Mouse (Mus musculus): ENCODE measurements at regions not wholly inside any gene's neighbourhood (a gene's known extent, or its start where the extent isn't known, plus 50 kb on each side); places are given as distances from the start of the nearest gene placed in this dataset.

GRCm38 (mm10) chr19:15495532-15495931 lies 451.6 kb downstream of the Psat1 start:
- DNase-seq: no peak
- no peaks in the 10 kb centered on the region for H3K27me3 ChIP-seq (ENCODE audit: control insufficient read depth, insufficient read depth, low read length)
- no peak overlapping the region for H3K4me3 ChIP-seq (replicated peaks; ENCODE audit: insufficient read depth, low read depth, low read length)
- 85% methylated on average over 1 of the region's 1 CpGs for WGBS
- TF ChIP-seq POLR2A (IDR thresholded peaks at IDR 0.05; ENCODE audit: borderline replicate concordance, insufficient read depth, low read length) (no peak), CTCF (IDR thresholded peaks at IDR 0.05; ENCODE audit: borderline replicate concordance, insufficient read depth, low read depth, low read length) (no peak)
- no peak overlapping the region for H3K27ac ChIP-seq (ENCODE audit: insufficient read depth, low read length)
- H3K4me1 ChIP-seq (ENCODE audit: control insufficient read depth, insufficient read depth, low read length): no peaks in the 10 kb centered on the region

DNA sequence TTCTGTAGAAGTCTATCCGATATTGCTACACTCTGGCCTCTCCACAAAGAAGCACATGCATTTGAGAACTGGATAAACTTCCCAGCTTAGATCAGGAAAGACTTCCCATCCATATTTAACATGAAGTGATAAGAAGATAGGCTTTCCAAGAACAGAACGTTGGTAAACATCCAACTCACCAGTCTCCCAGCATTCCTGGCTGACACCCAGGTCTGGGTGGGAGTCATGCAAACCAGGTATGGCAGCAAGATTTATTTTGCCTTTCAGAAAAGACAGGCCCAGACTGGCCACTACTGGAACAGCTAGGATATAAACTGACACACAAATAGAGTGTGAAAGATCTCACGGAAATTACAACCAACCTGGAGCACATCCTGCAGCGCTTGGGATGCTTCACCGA lies 459.6 kb downstream of the Psat1 start:
- TF ChIP-seq CTCF (IDR thresholded peaks at IDR 0.05; ENCODE audit: borderline replicate concordance, insufficient read depth, low read depth, low read length) (no peak), POLR2A (IDR thresholded peaks at IDR 0.05; ENCODE audit: borderline replicate concordance, insufficient read depth, low read length) (no peak)
- Histone ChIP-seq H3K27me3 (ENCODE audit: control insufficient read depth, insufficient read depth, low read length) (no peaks in the 10 kb centered on the region), H3K27ac (ENCODE audit: insufficient read depth, low read length) (no peak overlapping the region), H3K4me3 (replicated peaks; ENCODE audit: insufficient read depth, low read depth, low read length) (no peak overlapping the region), H3K4me1 (ENCODE audit: control insufficient read depth, insufficient read depth, low read length) (no peaks in the 10 kb centered on the region)
- no peak for DNase-seq
- 52% methylated on average over 5 of the region's 5 CpGs for WGBS

DNA sequence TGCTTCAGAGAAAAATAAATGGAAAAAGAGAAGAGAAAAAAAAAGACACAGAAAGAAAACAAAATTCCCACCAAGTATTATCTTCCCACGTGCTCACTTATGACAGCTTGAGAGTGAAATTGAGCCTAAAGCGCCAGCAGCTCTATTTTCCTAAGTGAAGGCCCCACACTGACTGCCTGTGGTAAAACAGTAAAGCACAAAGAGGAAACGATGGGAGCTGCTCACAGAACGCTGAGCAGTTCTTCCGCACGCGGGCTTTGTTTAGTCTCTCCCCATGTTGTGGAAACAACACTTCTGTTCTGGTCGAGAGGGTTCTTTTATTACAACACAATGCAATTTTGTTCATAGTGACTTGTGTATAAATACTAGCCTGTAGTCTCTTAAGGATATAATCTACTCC lies 465.5 kb downstream of the Psat1 start:
- no peak for DNase-seq
- no peaks in the 10 kb centered on the region for H3K27me3 ChIP-seq (ENCODE audit: control insufficient read depth, insufficient read depth, low read length)
- no peak overlapping the region for H3K27ac ChIP-seq (ENCODE audit: insufficient read depth, low read length)
- 24% methylated on average over 8 of the region's 8 CpGs for WGBS
- H3K4me1 ChIP-seq (ENCODE audit: control insufficient read depth, insufficient read depth, low read length): no peaks in the 10 kb centered on the region
- no peak overlapping the region for H3K4me3 ChIP-seq (replicated peaks; ENCODE audit: insufficient read depth, low read depth, low read length)
- no peak for TF ChIP-seq POLR2A (IDR thresholded peaks at IDR 0.05; ENCODE audit: borderline replicate concordance, insufficient read depth, low read length)
- no peak for TF ChIP-seq CTCF (IDR thresholded peaks at IDR 0.05; ENCODE audit: borderline replicate concordance, insufficient read depth, low read depth, low read length)

GRCm38 (mm10) chr19:15469541-15469940 lies 477.6 kb downstream of the Psat1 start:
- Histone ChIP-seq H3K4me1 (ENCODE audit: control insufficient read depth, insufficient read depth, low read length) (no peaks in the 10 kb centered on the region), H3K27ac (ENCODE audit: insufficient read depth, low read length) (no peak overlapping the region), H3K4me3 (replicated peaks; ENCODE audit: insufficient read depth, low read depth, low read length) (no peak overlapping the region), H3K27me3 (ENCODE audit: control insufficient read depth, insufficient read depth, low read length) (no peaks in the 10 kb centered on the region)
- DNase-seq: no peak
- WGBS: 47% methylated on average over 10 of the region's 10 CpGs
- no peak for TF ChIP-seq CTCF (IDR thresholded peaks at IDR 0.05; ENCODE audit: borderline replicate concordance, insufficient read depth, low read depth, low read length)
- TF ChIP-seq POLR2A (IDR thresholded peaks at IDR 0.05; ENCODE audit: borderline replicate concordance, insufficient read depth, low read length): no peak

DNA sequence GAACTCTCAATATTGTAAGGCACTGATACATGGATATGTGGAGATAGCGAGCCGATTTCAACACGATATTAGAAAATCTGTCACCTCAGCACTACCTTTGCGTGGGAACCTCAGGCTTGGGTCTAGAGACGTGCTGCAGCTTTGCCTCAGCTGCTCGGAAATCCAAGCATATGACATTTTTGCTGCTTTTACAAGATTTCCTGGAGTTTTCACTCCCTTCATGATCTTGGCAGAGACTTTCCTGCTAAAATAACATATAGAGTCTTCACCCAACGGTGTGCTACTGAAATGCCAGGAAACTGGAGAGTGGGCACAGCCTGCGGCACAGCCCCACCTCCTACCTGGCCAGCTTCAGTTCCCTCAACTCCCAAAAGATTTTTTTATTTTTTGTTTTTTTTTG lies 480.4 kb downstream of the Psat1 start:
- Histone ChIP-seq H3K4me3 (replicated peaks; ENCODE audit: insufficient read depth, low read depth, low read length) (no peak overlapping the region), H3K27me3 (ENCODE audit: control insufficient read depth, insufficient read depth, low read length) (no peaks in the 10 kb centered on the region), H3K4me1 (ENCODE audit: control insufficient read depth, insufficient read depth, low read length) (no peaks in the 10 kb centered on the region), H3K27ac (ENCODE audit: insufficient read depth, low read length) (no peak overlapping the region)
- 88% methylated on average over 8 of the region's 8 CpGs for WGBS
- TF ChIP-seq CTCF (IDR thresholded peaks at IDR 0.05; ENCODE audit: borderline replicate concordance, insufficient read depth, low read depth, low read length): no peak
- TF ChIP-seq POLR2A (IDR thresholded peaks at IDR 0.05; ENCODE audit: borderline replicate concordance, insufficient read depth, low read length): no peak
- DNase-seq: no peak

DNA sequence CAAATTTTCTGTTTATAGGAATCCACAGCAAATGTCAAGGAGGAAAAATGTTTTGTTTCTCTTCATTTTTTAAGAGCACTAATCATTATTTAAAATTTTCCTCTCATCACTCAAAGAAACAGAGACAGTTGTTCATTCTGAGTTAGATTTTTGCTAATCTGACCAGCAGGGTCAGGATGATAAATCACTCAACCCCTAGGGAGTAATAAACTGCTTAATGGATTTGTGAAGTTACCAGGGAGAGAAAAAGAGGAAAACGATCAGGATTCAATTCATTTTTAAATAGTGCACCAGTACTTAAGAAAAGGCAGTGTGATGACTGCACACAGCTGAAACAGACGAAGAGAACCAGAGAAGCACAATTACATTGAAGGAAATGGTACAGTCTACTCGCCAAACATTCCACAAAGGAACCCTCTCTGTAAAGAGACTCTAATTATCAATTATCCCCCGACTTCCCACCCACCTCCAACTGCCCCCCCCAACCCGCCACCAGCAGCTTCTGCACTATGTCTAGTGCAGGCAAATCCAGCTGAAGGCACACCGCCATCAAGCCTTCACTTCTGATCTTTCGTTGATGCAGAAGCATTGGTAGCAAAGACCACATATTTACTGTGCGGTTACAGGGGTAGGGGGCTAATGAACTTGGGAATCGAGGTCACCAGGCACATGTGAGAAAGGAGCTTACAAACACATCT lies 481.9 kb downstream of the Psat1 start:
- no peak for DNase-seq
- H3K27me3 ChIP-seq (ENCODE audit: control insufficient read depth, insufficient read depth, low read length): no peaks in the 10 kb centered on the region
- no peak for TF ChIP-seq POLR2A (IDR thresholded peaks at IDR 0.05; ENCODE audit: borderline replicate concordance, insufficient read depth, low read length)
- TF ChIP-seq CTCF (IDR thresholded peaks at IDR 0.05; ENCODE audit: borderline replicate concordance, insufficient read depth, low read depth, low read length): no peak
- no peak overlapping the region for H3K27ac ChIP-seq (ENCODE audit: insufficient read depth, low read length)
- 60% methylated on average over 9 of the region's 9 CpGs for WGBS
- H3K4me1 ChIP-seq (ENCODE audit: control insufficient read depth, insufficient read depth, low read length): no peaks in the 10 kb centered on the region
- H3K4me3 ChIP-seq (replicated peaks; ENCODE audit: insufficient read depth, low read depth, low read length): no peak overlapping the region

DNA sequence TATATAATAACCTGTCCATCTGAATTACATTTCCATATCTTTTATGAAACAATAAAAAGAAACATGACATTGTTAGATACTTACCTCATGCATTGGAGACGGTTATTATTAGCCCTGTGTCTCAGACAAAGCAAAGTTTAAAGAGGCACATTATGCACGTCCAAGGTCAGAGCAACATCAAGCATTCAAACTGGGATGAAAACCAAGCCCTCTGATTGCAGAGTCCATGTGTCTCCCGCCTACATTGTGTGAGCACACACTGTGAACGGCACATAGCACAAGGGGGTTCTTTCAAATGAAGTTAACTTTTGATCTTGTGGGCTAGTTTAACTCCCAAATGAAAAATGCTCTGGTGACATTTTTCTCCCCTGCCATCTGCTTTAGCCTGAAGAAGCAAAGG lies 489.3 kb downstream of the Psat1 start:
- 40% methylated on average over 4 of the region's 4 CpGs for WGBS

DNA sequence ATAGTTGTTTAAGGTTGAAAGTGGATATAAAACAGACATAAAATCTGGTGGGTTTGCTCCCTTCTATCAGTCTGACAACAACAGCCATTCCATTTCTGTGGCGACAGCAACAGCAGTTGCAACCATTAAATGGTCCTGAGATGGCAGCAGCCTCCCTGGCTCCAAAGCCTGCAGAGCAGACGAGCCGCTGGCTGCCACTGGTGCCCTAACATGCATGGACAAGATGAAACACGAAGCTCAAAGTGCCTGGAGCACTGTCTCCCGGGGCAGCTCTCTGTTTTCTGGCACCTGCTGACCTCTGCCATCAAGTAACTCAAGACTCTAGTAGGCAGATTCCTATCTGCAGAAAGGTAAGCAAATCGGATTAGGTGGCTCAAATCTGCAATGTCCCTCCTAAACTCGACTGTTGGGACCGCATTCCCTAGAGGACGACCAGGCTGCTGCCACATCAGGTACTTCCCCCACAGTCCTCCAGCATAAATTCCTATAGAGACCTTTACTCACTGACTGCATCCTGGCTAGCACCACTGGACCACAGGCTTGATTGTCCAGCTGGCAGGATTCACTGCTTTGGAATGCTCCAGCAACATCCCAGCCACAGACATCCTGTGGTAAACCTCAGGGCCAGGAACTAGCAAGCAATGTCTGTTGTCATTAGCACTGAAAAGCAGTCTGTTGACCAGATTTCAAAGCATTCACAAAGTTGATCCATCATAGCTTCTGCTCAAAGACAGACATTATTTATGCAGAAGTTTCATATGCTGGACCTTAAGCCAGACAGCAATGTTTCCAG lies 490.0 kb downstream of the Psat1 start:
- Histone ChIP-seq H3K27ac (ENCODE audit: insufficient read depth, low read length) (no peak overlapping the region), H3K27me3 (ENCODE audit: control insufficient read depth, insufficient read depth, low read length) (no peaks in the 10 kb centered on the region), H3K4me3 (replicated peaks; ENCODE audit: insufficient read depth, low read depth, low read length) (no peak overlapping the region), H3K4me1 (ENCODE audit: control insufficient read depth, insufficient read depth, low read length) (no peaks in the 10 kb centered on the region)
- DNase-seq: no peak
- TF ChIP-seq POLR2A (IDR thresholded peaks at IDR 0.05; ENCODE audit: borderline replicate concordance, insufficient read depth, low read length) (no peak), CTCF (IDR thresholded peaks at IDR 0.05; ENCODE audit: borderline replicate concordance, insufficient read depth, low read depth, low read length) (no peak)
- WGBS: 43% methylated on average over 9 of the region's 9 CpGs

More for the DNA sequence above, 489.3 kb downstream of the Psat1 start:
- Histone ChIP-seq H3K27me3 (ENCODE audit: control insufficient read depth, insufficient read depth, low read length) (no peaks in the 10 kb centered on the region), H3K4me1 (ENCODE audit: control insufficient read depth, insufficient read depth, low read length) (no peaks in the 10 kb centered on the region), H3K4me3 (replicated peaks; ENCODE audit: insufficient read depth, low read depth, low read length) (no peak overlapping the region), H3K27ac (ENCODE audit: insufficient read depth, low read length) (no peak overlapping the region)
- DNase-seq: no peak
- no peak for TF ChIP-seq CTCF (IDR thresholded peaks at IDR 0.05; ENCODE audit: borderline replicate concordance, insufficient read depth, low read depth, low read length)
- TF ChIP-seq POLR2A (IDR thresholded peaks at IDR 0.05; ENCODE audit: borderline replicate concordance, insufficient read depth, low read length): no peak

Measured in cerebellum, adult 2 months (tissue).